Mouse (Mus musculus) spleen, adult 2 months (tissue): Measurements from ENCODE around the gene Slain2. TPM values are rescaled to one million over a fixed set of nuclear protein-coding genes. Genes with fewer than 3 reads are reported as not detected.

Source experiments
- DNase-seq, 2 experiments: peaks; one replicate each; pipeline versions ENCODE4 v3.0.0 to v3.0.0-alpha.2; 2012 to 2021; ENCODE audit warnings: low spot score in 2 of 2, low read depth in 1 of 2
- H3K27ac ChIP-seq: fragments of 200-500 bp; 2 replicates; pipeline ENCODE4 v1.5.1; 2012; ENCODE audit warnings: low read length, inconsistent platforms; ENCODE audit not compliant: insufficient read depth
- H3K27me3 ChIP-seq: fragments of 200-500 bp; 2 replicates; pipeline ENCODE4 v1.6.1; 2012; ENCODE audit warnings: mild to moderate bottlenecking, moderate library complexity, low read length, inconsistent platforms; ENCODE audit not compliant: control insufficient read depth, insufficient read depth
- H3K36me3 ChIP-seq: fragments of 200-500 bp; 2 replicates; pipeline ENCODE4 v1.6.1; 2012; ENCODE audit warnings: mild to moderate bottlenecking, low read length, inconsistent platforms; ENCODE audit not compliant: control insufficient read depth, insufficient read depth
- H3K4me1 ChIP-seq: fragments of 200-500 bp; 2 replicates; pipeline ENCODE4 v1.6.1; 2011; ENCODE audit warnings: inconsistent platforms; ENCODE audit not compliant: control insufficient read depth, insufficient read depth, insufficient read length
- H3K4me3 ChIP-seq: fragments of 200-500 bp; 2 replicates; pipeline ENCODE4 v1.5.1; 2011; ENCODE audit warnings: mild to moderate bottlenecking, inconsistent platforms; ENCODE audit not compliant: insufficient read depth, insufficient read length; ENCODE audit errors: extremely low read depth
- CTCF ChIP-seq: fragments of 200-500 bp; IDR thresholded peaks from 2 replicates; pipeline ENCODE4 v1.5.1; 2011; ENCODE audit warnings: mild to moderate bottlenecking, inconsistent platforms; ENCODE audit not compliant: insufficient read depth, insufficient read length, insufficient replicate concordance; ENCODE audit errors: extremely low read depth
- POLR2A ChIP-seq: fragments of 200-500 bp; IDR thresholded peaks from 2 replicates; pipeline ENCODE4 v1.6.1; 2011; ENCODE audit warnings: low read depth, low read length, inconsistent platforms
- WGBS: fragments of 180-500 bp; shearing (Covaris S2); methylation state at CpG from one replicate; pipeline ENCODE4 v1.1.7; 2018; 5-methylcytosine and 5-hydroxymethylcytosine counted together
- polyA plus RNA-seq: library from polyadenylated mRNA; depleted of rRNA; stranded (reverse); fragments of >200 nt; gene quantifications from 2 replicates; pipeline ENCODE4 v1.2.3, GENCODE M21; 2012

Slain2 gene
- polyA plus RNA-seq, 1 experiment = 10.8 TPM

- TF ChIP-seq POLR2A = no peak
- TF ChIP-seq CTCF = no peak
- DNase-seq = no peak
Measured at GRCm38 (mm10) chr5:72965706-72966105, 51.6 kb downstream of the Slain2 start.

GRCm38 (mm10) chr5:72972435-72972834 lies 58.3 kb downstream of the Slain2 start:
- no peaks in the 10 kb centered on the region for H3K27me3 ChIP-seq
- no peak for TF ChIP-seq CTCF
- no peaks in the 10 kb centered on the region for H3K4me1 ChIP-seq
- peaks cover 25% of the 10 kb centered on the region for H3K36me3 ChIP-seq
- DNase-seq = no peak
- WGBS = 88% methylated on average over 4 of the region's 4 CpGs
- H3K27ac ChIP-seq = no peak overlapping the region
- no peak overlapping the region for H3K4me3 ChIP-seq

More at GRCm38 (mm10) chr5:72965706-72966105, 51.6 kb downstream of the Slain2 start:
- no peaks in the 10 kb centered on the region for H3K4me1 ChIP-seq
- H3K27ac ChIP-seq = no peak overlapping the region
- H3K4me3 ChIP-seq = no peak overlapping the region
- 79% methylated on average over 3 of the region's 3 CpGs for WGBS
- H3K36me3 ChIP-seq = peaks cover 13% of the 10 kb centered on the region
- H3K27me3 ChIP-seq = no peaks in the 10 kb centered on the region

GRCm38 (mm10) chr5:72972934-72973333 lies 58.8 kb downstream of the Slain2 start:
- no peaks in the 10 kb centered on the region for H3K27me3 ChIP-seq
- no peak overlapping the region for H3K27ac ChIP-seq
- no peak for TF ChIP-seq POLR2A
- TF ChIP-seq CTCF = no peak
- H3K4me3 ChIP-seq = no peak overlapping the region
- 90% methylated on average over 5 of the region's 5 CpGs for WGBS
- peaks cover 25% of the 10 kb centered on the region for H3K36me3 ChIP-seq
- no peaks in the 10 kb centered on the region for H3K4me1 ChIP-seq
- DNase-seq = no peak

- DNase-seq = no peak
- Histone ChIP-seq H3K4me1 (no peaks in the 10 kb centered on the region), H3K36me3 (peaks cover 22% of the 10 kb centered on the region), H3K27ac (no peak within 1 kb of the TSS), H3K4me3 (no peak within 1 kb of the TSS), H3K27me3 (no peaks in the 10 kb centered on the region)
- TF ChIP-seq CTCF (no peak), POLR2A (no peak)
- 95% methylated on average over 7 of the region's 7 CpGs for WGBS
Measured at GRCm38 (mm10) chr5:72974602-72975001, 60.5 kb downstream of the Slain2 start, which contains the start of gene Gm10135. TSS of gene Gm10135 (minus strand) at chr5:72974702.

DNA sequence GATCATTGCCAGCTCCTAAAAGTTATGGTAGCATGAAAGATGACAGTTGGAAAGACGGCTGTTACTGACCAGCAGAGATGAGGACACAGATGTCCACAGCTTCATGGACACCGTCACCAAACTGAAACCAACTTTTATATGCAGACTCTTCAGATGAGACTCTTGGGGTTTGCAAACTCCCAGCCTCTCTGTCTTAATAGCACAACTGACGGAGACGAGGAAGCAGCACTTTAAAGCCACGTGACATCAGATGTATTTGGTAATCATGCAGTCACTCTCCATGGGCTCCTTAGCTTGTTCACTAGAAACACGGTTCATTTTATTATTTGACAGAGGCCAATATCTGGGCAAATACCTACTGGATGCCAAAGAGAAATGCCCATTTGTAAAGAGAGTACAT lies 61.9 kb downstream of the Slain2 start:
- H3K27ac ChIP-seq = no peak overlapping the region
- no peaks in the 10 kb centered on the region for H3K27me3 ChIP-seq
- WGBS = 90% methylated on average over 6 of the region's 6 CpGs
- no peaks in the 10 kb centered on the region for H3K4me1 ChIP-seq
- no peak overlapping the region for H3K4me3 ChIP-seq
- DNase-seq = no peak
- H3K36me3 ChIP-seq = peaks cover 22% of the 10 kb centered on the region
- TF ChIP-seq POLR2A = no peak
- no peak for TF ChIP-seq CTCF

- DNase-seq = no peak
- TF ChIP-seq CTCF = no peak
- no peak for TF ChIP-seq POLR2A
- Histone ChIP-seq H3K27ac (no peak overlapping the region), H3K4me3 (no peak overlapping the region), H3K4me1 (no peaks in the 10 kb centered on the region), H3K36me3 (peaks cover 22% of the 10 kb centered on the region), H3K27me3 (no peaks in the 10 kb centered on the region)
- 94% methylated on average over 4 of the region's 4 CpGs for WGBS
Measured at GRCm38 (mm10) chr5:72976539-72976938, 62.4 kb downstream of the Slain2 start.

DNA sequence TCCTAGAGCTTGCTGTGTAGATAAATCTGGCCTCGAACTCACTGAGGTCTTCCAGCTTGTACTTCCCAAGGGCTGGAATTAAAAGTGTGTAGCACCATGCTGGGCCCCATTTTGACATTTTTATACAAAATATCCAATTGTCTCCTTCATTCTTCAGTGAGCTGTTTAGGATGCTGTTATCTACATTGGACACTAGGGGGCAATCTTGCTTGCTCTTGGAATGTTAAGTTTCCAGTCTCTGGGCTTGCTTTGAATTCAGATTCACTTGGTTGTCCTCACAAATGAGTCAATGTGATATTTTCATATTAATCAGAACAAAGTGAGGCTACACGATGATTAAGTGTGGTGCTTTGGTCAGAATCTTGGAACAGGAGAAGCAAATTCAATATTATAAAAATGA lies 70.0 kb downstream of the Slain2 start:
- Histone ChIP-seq H3K36me3 (no peaks in the 10 kb centered on the region; the same call in 1 of the 2 replicates), H3K4me1 (no peaks in the 10 kb centered on the region), H3K4me3 (no peak overlapping the region), H3K27ac (no peak overlapping the region), H3K27me3 (no peaks in the 10 kb centered on the region)
- DNase-seq = peak in 1 of 2 experiments; percentile 7
- TF ChIP-seq POLR2A = no peak
- TF ChIP-seq CTCF = no peak
- WGBS = 2% methylated on average over 2 of the region's 2 CpGs
